Mouse (Mus musculus) stomach, postnatal 0 days (tissue): Measurements from ENCODE around the gene Naif1.

ENCODE experiments used
- CTCF ChIP-seq: IDR thresholded peaks from 2 replicates; pipeline ENCODE4 v1.5.1; 2016; ENCODE audit warnings: antibody characterized with exemption, low read depth, mild to moderate bottlenecking, moderate library complexity
- EP300 ChIP-seq: optimal IDR thresholded peaks from 2 replicates; pipeline ENCODE3; 2016; ENCODE audit warnings: antibody characterized with exemption

DNA sequence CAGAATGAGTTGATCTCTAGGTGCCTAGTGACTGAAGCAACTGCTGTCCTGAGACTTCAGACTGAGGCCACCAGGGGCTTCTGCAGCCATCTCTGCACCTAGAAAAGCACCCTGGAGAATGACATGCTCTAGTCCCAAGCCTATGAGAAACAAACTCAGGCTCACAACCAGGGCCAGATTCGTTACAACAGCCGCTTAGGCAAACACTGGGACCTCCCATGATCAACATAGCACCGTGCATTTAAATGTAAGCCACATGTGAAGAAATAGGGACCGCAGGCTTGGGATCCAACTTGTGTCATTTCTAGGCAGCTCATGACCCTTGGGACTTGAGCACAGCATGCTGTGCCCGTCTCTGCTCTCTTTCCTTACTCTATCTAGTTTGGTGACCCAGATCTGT, 22.5 kb upstream of the Naif1 start:
- TF ChIP-seq CTCF (peak; percentile 15; the same call in 1 of the 2 replicates), EP300 (no peak)
